Mouse (Mus musculus) lung, adult 2 months (tissue): ENCODE results near the gene Klhl21.

ENCODE experiments used
- CTCF ChIP-seq: fragments of 200-500 bp; IDR thresholded peaks from 2 replicates; pipeline ENCODE4 v1.5.1; 2011; ENCODE audit warnings: mild to moderate bottlenecking, low read length, control low read depth; ENCODE audit not compliant: insufficient read depth
- POLR2A ChIP-seq: fragments of 200-500 bp; IDR thresholded peaks from 2 replicates; pipeline ENCODE4 v1.6.1; 2011; ENCODE audit warnings: low read depth, mild to moderate bottlenecking, control low read depth, low read length, borderline replicate concordance; ENCODE audit errors: extremely low read depth

GRCm38 (mm10) chr4:152006812-152007211 lies 1.8 kb upstream of the Klhl21 start:
- TF ChIP-seq CTCF (no peak), POLR2A (no peak)
